Mouse (Mus musculus) induced T-regulatory cell, adult 2 months (primary cell): ENCODE measurements at regions not wholly inside any gene's neighbourhood (a gene's known extent, or its start where the extent isn't known, plus 50 kb on each side); places are given as distances from the start of the nearest gene placed in this dataset.

Source experiments
- DNase-seq: peaks from one replicate; pipeline ENCODE4 v3.0.0-alpha.2; 2012; ENCODE audit warnings: low read depth

- no peak for DNase-seq
Measured at GRCm38 (mm10) chr9:31794911-31795310, 118.4 kb downstream of the Barx2 start.

GRCm38 (mm10) chr9:31775956-31776355 is 137.3 kb downstream of the Barx2 start:
- no peak for DNase-seq

GRCm38 (mm10) chr9:31765401-31765800 is 147.9 kb downstream of the Barx2 start:
- DNase-seq = no peak

- DNase-seq = no peak
Measured at GRCm38 (mm10) chr9:31757894-31758561, 155.2 kb downstream of the Barx2 start.

GRCm38 (mm10) chr9:31730443-31730842 is 182.8 kb downstream of the Barx2 start:
- no peak for DNase-seq

- no peak for DNase-seq
Measured at GRCm38 (mm10) chr9:31719309-31719708, 194.0 kb downstream of the Barx2 start.

- no peak for DNase-seq
Measured at GRCm38 (mm10) chr9:31710022-31710421, 203.2 kb downstream of the Barx2 start.

GRCm38 (mm10) chr9:31706688-31707087 is 206.6 kb downstream of the Barx2 start:
- no peak for DNase-seq

- DNase-seq = no peak
Measured at GRCm38 (mm10) chr9:31690921-31691475, 222.3 kb downstream of the Barx2 start.

GRCm38 (mm10) chr9:31688398-31688705 is 224.1 kb upstream of the Tmem45b start:
- DNase-seq = no peak

GRCm38 (mm10) chr9:31687686-31688397 is 223.6 kb upstream of the Tmem45b start:
- no peak for DNase-seq

GRCm38 (mm10) chr9:31686466-31686865 is 222.2 kb upstream of the Tmem45b start:
- DNase-seq = no peak

GRCm38 (mm10) chr9:31684812-31685188 is 220.5 kb upstream of the Tmem45b start:
- no peak for DNase-seq

- no peak for DNase-seq
Measured at GRCm38 (mm10) chr9:31684099-31684811, 220.0 kb upstream of the Tmem45b start.

GRCm38 (mm10) chr9:31683302-31684081 is 219.2 kb upstream of the Tmem45b start:
- DNase-seq = no peak

- no peak for DNase-seq
Measured at GRCm38 (mm10) chr9:31682893-31683292, 218.6 kb upstream of the Tmem45b start.

GRCm38 (mm10) chr9:31677150-31677549 is 212.9 kb upstream of the Tmem45b start:
- no peak for DNase-seq

- no peak for DNase-seq
Measured at GRCm38 (mm10) chr9:31659026-31659425, 194.8 kb upstream of the Tmem45b start.

GRCm38 (mm10) chr9:31657612-31658011 is 193.3 kb upstream of the Tmem45b start:
- DNase-seq = no peak

GRCm38 (mm10) chr9:31656676-31657075 is 192.4 kb upstream of the Tmem45b start:
- DNase-seq = no peak

GRCm38 (mm10) chr9:31654747-31655146 is 190.5 kb upstream of the Tmem45b start:
- no peak for DNase-seq

- no peak for DNase-seq
Measured at GRCm38 (mm10) chr9:31654213-31654612, 190.0 kb upstream of the Tmem45b start.
